Mouse (Mus musculus) lung, embryonic 16.5 days (tissue): ENCODE measurements around the gene Pkp3. TPM values are rescaled to one million over a fixed set of nuclear protein-coding genes. Genes with fewer than 3 reads are reported as not detected.

Experiments used
- ATAC-seq: fragments of 200-750 bp; cut with Nextera tagmentation; 2 replicates; pipeline ENCODE4 v1.8.0; 2017; ENCODE audit warnings: low read depth, mild to moderate bottlenecking, moderate library complexity
- H3K27ac ChIP-seq: fragments of 300-500 bp; sonication (generic); 2 replicates; pipeline ENCODE4 v1.5.1; 2014; ENCODE audit warnings: mild to moderate bottlenecking, control low read depth, low read length
- H3K27me3 ChIP-seq: fragments of 300-500 bp; sonication (generic); 2 replicates; pipeline ENCODE4 v1.6.1; 2014; ENCODE audit warnings: low read depth, low read length, mixed read lengths; ENCODE audit not compliant: control insufficient read depth, insufficient read depth
- H3K36me3 ChIP-seq: fragments of 300-500 bp; sonication (generic); 2 replicates; pipeline ENCODE4 v1.6.1; 2014; ENCODE audit warnings: low read length; ENCODE audit not compliant: control insufficient read depth, insufficient read depth
- H3K4me1 ChIP-seq: fragments of 300-500 bp; sonication (generic); replicated peaks from 2 replicates; pipeline ENCODE4 v1.6.1; 2014; ENCODE audit warnings: low read length, mixed read lengths; ENCODE audit not compliant: control insufficient read depth, insufficient read depth
- H3K4me2 ChIP-seq: fragments of 300-500 bp; sonication (generic); 2 replicates; pipeline ENCODE4 v1.6.1; 2014; ENCODE audit warnings: low read depth, low read length, control low read depth
- H3K4me3 ChIP-seq: fragments of 300-500 bp; sonication (generic); 2 replicates; pipeline ENCODE4 v1.5.1; 2014; ENCODE audit warnings: mild to moderate bottlenecking, low read length, control low read depth
- H3K9ac ChIP-seq: fragments of 300-500 bp; sonication (generic); 2 replicates; pipeline ENCODE4 v1.6.1; 2014; ENCODE audit warnings: low read length, control low read depth
- H3K9me3 ChIP-seq: fragments of 300-500 bp; sonication (generic); 2 replicates; pipeline ENCODE4 v1.6.1; 2016; ENCODE audit warnings: low read length; ENCODE audit not compliant: control insufficient read depth
- WGBS: fragments of 180-500 bp; shearing (Covaris S2); extraction: QIAGEN DNeasy Blood & Tissue Kit; methylation state at CpG from one replicate; pipeline ENCODE4 v1.1.7; 2014; 5-methylcytosine and 5-hydroxymethylcytosine counted together
- polyA plus RNA-seq: library from polyadenylated mRNA; unstranded; fragments of >200 nt; fragmentation: Nextera tagmentation; extraction: Ambion mirVana; gene quantifications from 2 replicates; pipeline ENCODE4 v1.2.1, GENCODE M21; 2015

Gene Pkp3
- polyA plus RNA-seq, 1 experiment from 2014 or later: 18.5 TPM

- Histone ChIP-seq H3K4me3 (no peak overlapping the region), H3K27ac (peak overlapping the region; percentile 37; the same call in 1 of the 2 replicates), H3K4me1 (peaks cover 16% of the 10 kb centered on the region), H3K9ac (no peak overlapping the region), H3K4me2 (no peak overlapping the region), H3K36me3 (no peaks in the 10 kb centered on the region), H3K27me3 (peaks cover 3% of the 10 kb centered on the region), H3K9me3 (no peaks in the 10 kb centered on the region)
- 79% methylated on average over 5 of the region's 5 CpGs for whole genome bisulfite sequencing
- ATAC-seq: no peak
Measured at GRCm38 (mm10) chr7:141097177-141097576, 19.2 kb downstream of the Pkp3 start.

GRCm38 (mm10) chr7:141099911-141100691 lies 22.1 kb downstream of the Pkp3 start, which contains the start of gene Sigirr:
Sigirr (minus strand) TSS chr7:141100572.
- Histone ChIP-seq H3K36me3 (no peaks in the 10 kb centered on the region), H3K4me3 (peak within 1 kb of the TSS; percentile 54), H3K9me3 (no peaks in the 10 kb centered on the region), H3K27ac (peak within 1 kb of the TSS; percentile 81), H3K4me2 (peak within 1 kb of the TSS; percentile 85), H3K4me1 (peaks cover 11% of the 10 kb centered on the region), H3K27me3 (peaks cover 3% of the 10 kb centered on the region; the same call in 1 of the 2 replicates), H3K9ac (peak within 1 kb of the TSS; percentile 65)
- 1% methylated on average over 56 of the region's 56 CpGs for WGBS
- peak; percentile 72 for ATAC-seq

- Histone ChIP-seq H3K36me3 (no peaks in the 10 kb centered on the region), H3K27ac (no peak overlapping the region), H3K9ac (no peak overlapping the region), H3K9me3 (no peaks in the 10 kb centered on the region), H3K4me1 (peaks cover 7% of the 10 kb centered on the region; the same call in 1 of the 2 replicates), H3K4me3 (no peak overlapping the region), H3K27me3 (peaks cover 3% of the 10 kb centered on the region; the same call in 1 of the 2 replicates), H3K4me2 (no peak overlapping the region)
- 62% methylated on average over 3 of the region's 3 CpGs for WGBS
- ATAC-seq: no peak
Measured at GRCm38 (mm10) chr7:141103161-141103560, 25.1 kb downstream of the Pkp3 start.

DNA sequence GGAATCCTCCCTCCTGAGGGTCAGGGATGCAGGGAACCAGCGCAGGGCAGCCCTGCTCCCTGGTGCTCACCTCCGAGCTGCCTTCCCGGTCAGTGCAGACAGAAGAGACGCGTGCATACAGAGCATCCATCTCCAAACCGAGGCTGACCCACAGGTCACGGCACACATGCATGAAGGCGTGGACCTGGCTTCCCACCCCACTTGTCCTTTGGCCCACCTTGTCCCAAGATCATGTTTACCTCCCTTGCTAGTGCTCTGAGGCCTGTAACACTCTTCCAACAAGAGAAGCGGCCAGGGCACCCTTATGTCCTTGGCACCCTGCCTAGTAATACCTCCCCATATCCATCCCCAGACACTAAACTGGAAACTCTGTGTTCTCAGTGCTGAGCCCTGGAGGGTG lies 37.9 kb downstream of the Pkp3 start:
- H3K4me3 ChIP-seq: no peak overlapping the region
- no peak overlapping the region for H3K9ac ChIP-seq
- H3K4me2 ChIP-seq: no peak overlapping the region
- 77% methylated on average over 9 of the region's 9 CpGs for WGBS
- no peaks in the 10 kb centered on the region for H3K9me3 ChIP-seq
- no peak overlapping the region for H3K27ac ChIP-seq
- H3K36me3 ChIP-seq: no peaks in the 10 kb centered on the region
- H3K27me3 ChIP-seq: no peaks in the 10 kb centered on the region
- no peaks in the 10 kb centered on the region for H3K4me1 ChIP-seq
- no peak for ATAC-seq

GRCm38 (mm10) chr7:141117636-141118035 lies 39.6 kb downstream of the Pkp3 start, which contains the start of gene Ano9:
Ano9 (minus strand) TSS chr7:141117806.
- H3K4me1 ChIP-seq: peaks cover 4% of the 10 kb centered on the region
- H3K27ac ChIP-seq: no peak within 1 kb of the TSS
- peak within 1 kb of the TSS; percentile 56 for H3K4me2 ChIP-seq
- peak; percentile 56 for ATAC-seq
- H3K36me3 ChIP-seq: no peaks in the 10 kb centered on the region
- 8% methylated on average over 8 of the region's 9 CpGs for WGBS
- H3K9me3 ChIP-seq: no peaks in the 10 kb centered on the region
- peak within 1 kb of the TSS; percentile 59 for H3K9ac ChIP-seq
- no peaks in the 10 kb centered on the region for H3K27me3 ChIP-seq
- peak within 1 kb of the TSS; percentile 38 for H3K4me3 ChIP-seq

GRCm38 (mm10) chr7:141119487-141119886 lies 41.5 kb downstream of the Pkp3 start:
- no peak overlapping the region for H3K9ac ChIP-seq
- H3K27ac ChIP-seq: no peak overlapping the region
- no peak overlapping the region for H3K4me3 ChIP-seq
- H3K27me3 ChIP-seq: no peaks in the 10 kb centered on the region
- H3K4me1 ChIP-seq: peaks cover 4% of the 10 kb centered on the region
- ATAC-seq: no peak
- H3K9me3 ChIP-seq: no peaks in the 10 kb centered on the region
- 65% methylated on average over 3 of the region's 3 CpGs for WGBS
- H3K4me2 ChIP-seq: no peak overlapping the region
- no peaks in the 10 kb centered on the region for H3K36me3 ChIP-seq

- Histone ChIP-seq H3K9me3 (no peaks in the 10 kb centered on the region), H3K9ac (no peak overlapping the region), H3K4me1 (peaks cover 4% of the 10 kb centered on the region), H3K4me3 (no peak overlapping the region), H3K36me3 (no peaks in the 10 kb centered on the region), H3K4me2 (no peak overlapping the region), H3K27me3 (no peaks in the 10 kb centered on the region), H3K27ac (no peak overlapping the region)
- 71% methylated on average over 3 of the region's 3 CpGs for whole genome bisulfite sequencing
- ATAC-seq: no peak
Measured at GRCm38 (mm10) chr7:141120605-141121004, 42.6 kb downstream of the Pkp3 start.

- Histone ChIP-seq H3K4me1 (peaks cover 4% of the 10 kb centered on the region), H3K9me3 (no peaks in the 10 kb centered on the region), H3K9ac (no peak overlapping the region), H3K4me2 (no peak overlapping the region), H3K4me3 (no peak overlapping the region), H3K27ac (no peak overlapping the region), H3K27me3 (no peaks in the 10 kb centered on the region), H3K36me3 (no peaks in the 10 kb centered on the region)
- no peak for ATAC-seq
- WGBS: 73% methylated on average over 5 of the region's 5 CpGs
Measured at GRCm38 (mm10) chr7:141121051-141121531, 43.1 kb downstream of the Pkp3 start.

GRCm38 (mm10) chr7:141122245-141122644 lies 44.2 kb downstream of the Pkp3 start, which contains the start of gene Ptdss2:
Ptdss2 (plus strand) TSS chr7:141122382.
- Histone ChIP-seq H3K4me1 (peaks cover 4% of the 10 kb centered on the region), H3K9me3 (no peaks in the 10 kb centered on the region), H3K27ac (peak within 1 kb of the TSS; percentile 85), H3K4me3 (peak within 1 kb of the TSS; percentile 61), H3K4me2 (peak within 1 kb of the TSS; percentile 89), H3K9ac (peak within 1 kb of the TSS; percentile 72), H3K36me3 (no peaks in the 10 kb centered on the region), H3K27me3 (no peaks in the 10 kb centered on the region)
- WGBS: 25% methylated on average over 14 of the region's 14 CpGs
- ATAC-seq: no peak
